Mouse (Mus musculus) left cerebral cortex, adult 2 months (tissue): ENCODE measurements around the gene Ttll4. TPM values are rescaled to one million over a fixed set of nuclear protein-coding genes. Genes with fewer than 3 reads are reported as not detected.

Experiments used
- DNase-seq, 2 experiments: peaks; one replicate each; pipeline ENCODE4 v3.0.0; 2021 to 2022; ENCODE audit warnings: low spot score in 2 of 2, mixed read lengths in 1 of 2; ENCODE audit errors: extremely low spot score in 1 of 2
- H3K27ac ChIP-seq: fragments of 200-600 bp; 2 replicates; pipeline ENCODE4 v1.8.1; 2022
- H3K4me3 ChIP-seq: fragments of 200-600 bp; 2 replicates; pipeline ENCODE4 v1.8.1; 2022
- CTCF ChIP-seq: fragments of 200-600 bp; IDR thresholded peaks from 2 replicates; pipeline ENCODE4 v1.8.1; 2022; ENCODE audit warnings: antibody characterized with exemption, mild to moderate bottlenecking, moderate library complexity
- intact Hi-C: fragments of 180-260 bp; cut with DNase I; formaldehyde crosslinking; loops from one replicate; pipeline ENCODE4 v1.15.1; 2025
- total RNA-seq, 2 experiments: library from RNA; stranded (reverse); gene quantifications; 2 replicates each; pipeline ENCODE4 v1.2.3; 2021

Gene Ttll4
- total RNA-seq, 2 experiments from 2014 or later: 22.1 to 24.1 TPM

DNA sequence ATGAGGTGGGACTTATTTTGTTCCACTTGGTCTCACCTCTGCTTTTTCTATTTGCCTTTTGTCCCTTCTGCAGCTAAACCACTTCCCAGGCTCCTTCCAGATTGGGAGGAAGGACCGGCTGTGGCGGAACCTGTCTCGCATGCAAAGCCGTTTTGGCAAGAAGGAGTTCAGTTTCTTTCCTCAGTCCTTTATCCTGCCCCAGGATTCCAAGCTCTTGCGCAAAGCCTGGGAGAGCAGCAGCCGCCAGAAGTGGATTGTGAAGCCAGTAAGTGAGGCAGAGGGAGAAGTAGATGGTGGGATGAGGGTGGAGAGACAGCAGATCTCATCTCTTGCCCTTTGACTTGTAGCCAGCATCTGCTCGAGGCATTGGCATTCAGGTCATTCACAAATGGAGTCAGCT is 25.6 kb downstream of the Ttll4 start:
- no peak for DNase-seq
- no peak overlapping the region for H3K27ac ChIP-seq
- no peak overlapping the region for H3K4me3 ChIP-seq
- no peak for TF ChIP-seq CTCF
- intact Hi-C loops: no loop called here

- Histone ChIP-seq H3K27ac (no peak overlapping the region), H3K4me3 (no peak overlapping the region)
- no peak for TF ChIP-seq CTCF
- DNase-seq: no peak
- intact Hi-C loops: no loop called here
Measured at GRCm38 (mm10) chr1:74693891-74694583, 32.5 kb downstream of the Ttll4 start.

DNA sequence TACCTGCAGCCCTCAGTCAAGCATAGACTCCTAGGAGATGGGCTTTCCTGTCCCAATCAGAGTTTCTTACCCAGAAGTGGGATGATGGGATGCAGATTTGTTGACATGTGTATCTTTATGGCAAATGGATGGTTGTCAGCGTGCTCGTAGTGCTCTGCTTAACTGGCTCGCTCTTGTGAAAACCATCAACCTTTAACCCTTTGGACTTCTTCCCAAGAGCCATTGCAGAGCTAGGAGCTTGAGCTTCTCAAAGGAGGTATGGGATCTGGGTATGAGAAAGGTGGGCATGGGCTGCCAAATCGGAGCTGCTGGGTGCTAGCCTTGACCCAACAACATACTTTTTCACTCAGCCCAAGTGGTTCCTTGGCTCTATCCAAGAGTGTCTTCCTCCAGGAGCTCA is 34.3 kb downstream of the Ttll4 start:
- H3K27ac ChIP-seq: no peak overlapping the region
- intact Hi-C loops: no loop called here
- H3K4me3 ChIP-seq: no peak overlapping the region
- no peak for DNase-seq
- TF ChIP-seq CTCF: no peak

- DNase-seq: no peak
- intact Hi-C loops: no loop called here
- no peak for TF ChIP-seq CTCF
Measured at GRCm38 (mm10) chr1:74697416-74697815, 35.9 kb downstream of the Ttll4 start.

GRCm38 (mm10) chr1:74698353-74698752 is 36.8 kb downstream of the Ttll4 start:
- intact Hi-C loops: no loop called here
- H3K4me3 ChIP-seq: no peak overlapping the region
- TF ChIP-seq CTCF: no peak
- H3K27ac ChIP-seq: no peak overlapping the region
- DNase-seq: no peak

More at GRCm38 (mm10) chr1:74697416-74697815, 35.9 kb downstream of the Ttll4 start:
- Histone ChIP-seq H3K4me3 (no peak overlapping the region), H3K27ac (no peak overlapping the region)

GRCm38 (mm10) chr1:74698791-74699190 is 37.2 kb downstream of the Ttll4 start:
- H3K4me3 ChIP-seq: no peak overlapping the region
- DNase-seq: no peak
- no peak for TF ChIP-seq CTCF
- intact Hi-C loops: no loop called here
- H3K27ac ChIP-seq: no peak overlapping the region

DNA sequence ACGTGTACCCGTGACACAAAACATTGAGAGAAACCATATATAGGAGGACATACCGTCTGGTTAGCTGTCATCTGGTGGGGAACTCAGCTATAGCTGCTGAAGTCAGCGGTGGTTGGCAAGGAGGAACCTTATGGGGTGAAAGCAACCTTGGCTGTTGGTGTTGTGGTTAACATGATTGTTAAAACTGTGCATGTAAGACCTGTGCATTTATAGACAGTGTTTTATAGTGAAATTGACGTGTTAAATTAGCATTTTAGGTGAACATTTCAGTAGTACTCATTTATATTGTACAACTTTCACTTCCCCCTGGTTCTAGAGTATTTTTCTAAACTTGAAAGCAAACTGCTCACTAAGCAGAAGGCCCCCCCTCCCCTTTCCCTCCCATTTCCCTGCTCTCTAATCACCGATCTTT is 40.6 kb downstream of the Ttll4 start:
- no peak for TF ChIP-seq CTCF
- intact Hi-C loops: no loop called here
- Histone ChIP-seq H3K27ac (no peak overlapping the region), H3K4me3 (no peak overlapping the region)
- no peak for DNase-seq

GRCm38 (mm10) chr1:74704156-74704555 is 42.6 kb downstream of the Ttll4 start:
- DNase-seq: no peak
- H3K27ac ChIP-seq: no peak overlapping the region
- TF ChIP-seq CTCF: no peak
- no peak overlapping the region for H3K4me3 ChIP-seq
- intact Hi-C loops: no loop called here

DNA sequence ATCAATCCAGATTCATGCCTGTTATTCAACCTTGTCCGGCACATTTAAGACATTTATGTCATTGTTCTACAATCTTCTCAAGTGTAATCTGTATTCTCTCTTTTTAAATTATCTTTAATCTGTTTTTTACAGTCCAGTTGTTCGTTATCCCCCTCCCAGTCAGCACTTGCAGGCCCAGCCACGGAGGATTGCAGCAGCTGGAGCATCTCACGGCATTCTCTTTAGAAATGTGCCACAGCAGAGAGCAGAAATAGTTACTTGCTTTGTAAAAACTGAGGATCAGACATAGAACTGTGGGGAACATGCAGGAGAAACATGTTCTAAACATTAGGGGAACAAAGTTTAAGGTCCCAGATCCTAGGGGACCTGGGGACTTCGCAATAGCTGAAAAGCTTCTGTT is 43.5 kb downstream of the Ttll4 start:
- no peak for DNase-seq
- no peak overlapping the region for H3K4me3 ChIP-seq
- no peak for TF ChIP-seq CTCF
- no peak overlapping the region for H3K27ac ChIP-seq
- intact Hi-C loops: no loop called here

- Histone ChIP-seq H3K4me3 (no peak overlapping the region), H3K27ac (no peak overlapping the region)
- no peak for DNase-seq
- intact Hi-C loops: no loop called here
- no peak for TF ChIP-seq CTCF
Measured at GRCm38 (mm10) chr1:74709566-74709965, 48.0 kb downstream of the Ttll4 start.

GRCm38 (mm10) chr1:74712046-74712445 is 50.5 kb downstream of the Ttll4 start:
- no peak for DNase-seq
- peak; percentile 20 for TF ChIP-seq CTCF
- intact Hi-C loops: no loop called here
- Histone ChIP-seq H3K4me3 (no peak overlapping the region), H3K27ac (no peak overlapping the region)

DNA sequence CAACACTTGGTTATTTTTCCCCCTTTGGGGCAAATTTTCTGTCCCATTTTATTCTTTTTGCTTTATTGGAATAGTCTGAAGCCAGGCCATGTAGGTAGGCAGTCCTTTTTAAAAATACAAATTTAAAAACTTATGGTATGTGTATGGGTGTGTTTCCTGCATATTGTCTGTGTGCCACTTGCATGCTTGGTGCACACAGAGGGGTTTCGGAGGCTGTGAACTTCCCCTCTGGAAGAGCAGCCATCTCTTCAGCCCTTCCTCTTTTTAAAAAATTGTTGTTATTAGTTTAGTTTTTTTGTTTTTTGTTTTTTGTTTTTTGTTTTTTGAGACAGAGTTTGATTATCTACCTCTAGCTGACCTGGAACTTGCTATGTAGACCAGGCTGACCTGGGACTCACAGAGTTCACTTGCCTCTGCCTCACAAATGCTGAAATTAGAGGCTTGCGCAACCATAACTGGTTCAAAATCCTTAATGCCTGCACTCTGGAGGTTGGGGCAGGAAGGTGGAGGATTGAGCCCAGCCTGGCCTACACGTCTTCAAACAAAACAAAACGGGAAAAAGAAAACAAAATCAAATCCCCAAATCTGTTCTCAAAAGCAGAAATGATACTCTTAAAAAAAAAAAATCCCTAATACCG is 51.0 kb downstream of the Ttll4 start:
- Histone ChIP-seq H3K4me3 (peak overlapping the region; percentile 47), H3K27ac (no peak overlapping the region)
- no peak for TF ChIP-seq CTCF
- intact Hi-C loops: no loop called here
- no peak for DNase-seq
